Mouse (Mus musculus) embryo, embryonic 11.5 days (tissue): Measurements from ENCODE around the gene Sox6.
"Not testable (repeated sequence)": the region's sequence is repeated elsewhere in the genome, so short reads cannot be mapped to it uniquely, and the experiment has no call there.

Experiments used
- DNase-seq: peaks from one replicate; pipeline ENCODE4 v3.0.0-alpha.2; 2012; ENCODE audit warnings: low read depth, low spot score

Gene Sox6

DNA sequence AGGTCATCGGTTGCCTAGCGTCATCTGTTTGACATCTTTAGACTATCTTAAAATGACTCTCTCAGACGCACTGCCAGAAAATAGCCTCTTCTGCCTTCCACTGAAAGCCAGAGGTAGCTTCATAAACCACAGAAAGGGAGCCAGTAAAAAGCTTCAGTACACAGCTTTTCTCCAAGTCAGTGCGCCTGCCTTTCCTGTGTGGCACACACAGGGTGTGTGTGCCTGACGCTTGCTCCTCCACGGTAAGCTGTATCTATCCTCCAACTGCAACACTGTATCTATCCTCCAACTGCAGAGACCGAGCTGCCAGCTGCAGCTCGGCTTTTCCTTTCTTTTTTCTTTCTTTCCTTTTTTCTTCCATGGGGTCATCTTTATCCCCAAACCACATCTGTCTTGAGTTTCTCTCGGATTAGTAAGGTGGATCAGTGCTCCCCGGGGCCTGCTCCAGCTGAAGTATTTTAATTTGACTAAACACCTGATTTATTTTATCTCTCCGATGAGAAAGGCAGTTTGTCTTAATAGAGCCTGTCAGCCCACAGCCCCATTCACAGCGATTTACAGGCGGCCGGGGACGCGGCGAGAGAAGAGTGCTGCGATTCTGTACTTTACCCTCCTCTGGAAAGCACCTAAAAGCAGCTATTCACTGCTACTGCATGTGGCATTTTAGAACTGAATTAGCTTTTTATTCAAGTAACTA lies 371.8 kb downstream of the Sox6 start:
- DNase-seq, result peak; percentile 46

- no peak for DNase-seq
Measured at GRCm38 (mm10) chr7:115663399-115663798, 375.2 kb downstream of the Sox6 start.

DNA sequence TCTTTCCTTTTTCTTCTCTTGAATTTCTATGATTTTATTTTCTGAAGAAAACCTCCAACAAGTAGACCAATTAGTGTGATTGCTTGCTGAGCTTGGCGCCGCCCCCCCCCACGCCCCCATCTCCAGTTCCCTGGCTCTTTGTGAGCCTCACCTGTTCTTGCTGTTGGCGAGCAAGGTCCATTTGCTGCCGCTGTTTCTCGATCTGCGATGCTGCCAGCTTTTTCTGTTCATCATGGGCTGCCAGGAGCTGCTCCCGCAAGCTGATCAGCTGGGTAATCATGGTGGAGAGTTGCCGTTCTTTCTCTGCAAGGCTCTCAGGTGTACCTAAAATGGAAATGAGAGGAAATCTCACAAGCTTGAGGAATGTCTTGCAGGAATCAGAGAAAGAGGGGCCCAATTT lies 376.5 kb downstream of the Sox6 start:
- DNase-seq, result no peak

DNA sequence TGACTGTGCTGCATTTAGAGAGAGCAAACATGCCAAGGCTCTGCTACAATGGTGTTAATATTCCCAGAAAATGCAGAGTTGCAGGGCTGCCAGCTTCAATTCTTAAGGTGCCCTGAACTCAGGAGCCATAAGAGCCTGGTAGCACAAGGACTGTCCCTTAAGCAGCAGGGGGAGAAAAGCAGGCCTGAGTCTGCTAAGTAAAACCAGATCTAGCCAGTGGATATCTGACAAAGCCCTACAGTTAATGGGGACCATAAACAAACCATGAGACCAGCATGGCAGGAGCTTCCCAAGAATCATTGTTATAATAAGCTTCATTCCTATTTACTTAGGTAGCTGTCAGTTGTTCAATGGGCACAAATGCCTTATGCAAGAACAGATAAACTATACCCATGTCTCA lies 391.9 kb downstream of the Sox6 start:
- no peak for DNase-seq

DNA sequence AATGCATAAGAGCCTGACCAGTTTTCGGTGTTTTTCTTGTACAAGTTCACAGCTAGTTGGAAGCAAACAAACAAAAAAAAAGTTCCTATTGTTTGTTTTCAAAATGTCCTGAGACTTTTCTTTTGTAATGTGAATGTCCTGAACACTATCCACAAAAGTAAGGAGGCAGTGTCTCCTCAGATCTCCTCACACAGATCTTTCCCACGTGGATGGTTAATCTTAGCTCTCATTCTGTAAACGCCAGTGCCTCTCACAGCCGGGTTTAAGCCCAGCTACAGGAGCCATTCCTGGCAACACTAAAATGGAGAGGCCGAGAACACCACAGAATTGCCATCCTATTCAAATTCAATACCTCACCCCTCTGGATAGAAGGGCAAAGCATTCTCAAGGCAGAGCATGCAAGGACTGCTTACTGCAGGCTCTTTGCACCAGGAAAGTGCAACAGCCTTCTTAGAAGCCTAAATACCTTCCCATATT lies 392.6 kb downstream of the Sox6 start:
- no peak for DNase-seq

GRCm38 (mm10) chr7:115645272-115645970 lies 393.2 kb downstream of the Sox6 start:
- peak; percentile 37 for DNase-seq

- no peak for DNase-seq
Measured at GRCm38 (mm10) chr7:115630691-115631090, 407.9 kb downstream of the Sox6 start.

- DNase-seq, result no peak
Measured at GRCm38 (mm10) chr7:115630287-115630686, 408.3 kb downstream of the Sox6 start.

- DNase-seq, result no peak
Measured at GRCm38 (mm10) chr7:115628766-115629165, 409.8 kb downstream of the Sox6 start.

- no peak for DNase-seq
Measured at GRCm38 (mm10) chr7:115625956-115626355, 412.6 kb downstream of the Sox6 start.

DNA sequence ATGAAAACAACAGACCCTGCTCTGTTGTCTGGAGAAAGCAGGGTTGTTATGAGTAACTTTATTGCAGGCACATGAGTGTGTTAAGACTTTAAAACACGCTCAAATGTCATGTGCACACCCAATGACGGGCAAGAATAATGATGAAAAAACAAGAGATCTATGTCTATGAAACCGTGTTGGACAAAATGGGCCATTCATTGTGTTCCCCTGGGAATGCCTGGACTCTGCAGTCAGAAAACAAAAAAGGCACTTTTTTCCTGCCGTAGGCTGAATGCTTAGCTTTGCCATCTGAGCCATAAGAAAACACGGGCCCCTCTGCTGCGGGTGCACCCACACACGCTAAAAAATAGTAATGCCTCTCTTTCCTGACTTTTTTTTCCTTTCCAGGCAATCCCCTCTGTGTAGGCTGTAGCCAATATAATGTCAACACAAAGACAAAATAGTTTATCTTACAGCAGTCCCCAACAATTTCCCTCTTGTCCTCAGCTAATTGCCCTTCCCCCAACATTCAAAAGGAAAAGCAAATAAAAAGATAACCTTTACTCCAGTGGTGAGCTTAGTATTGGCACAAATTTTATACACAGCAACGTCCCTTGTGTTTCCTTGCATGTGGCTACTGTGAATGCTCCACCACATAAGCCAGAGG lies 413.6 kb downstream of the Sox6 start:
- DNase-seq, result peak; percentile 50

DNA sequence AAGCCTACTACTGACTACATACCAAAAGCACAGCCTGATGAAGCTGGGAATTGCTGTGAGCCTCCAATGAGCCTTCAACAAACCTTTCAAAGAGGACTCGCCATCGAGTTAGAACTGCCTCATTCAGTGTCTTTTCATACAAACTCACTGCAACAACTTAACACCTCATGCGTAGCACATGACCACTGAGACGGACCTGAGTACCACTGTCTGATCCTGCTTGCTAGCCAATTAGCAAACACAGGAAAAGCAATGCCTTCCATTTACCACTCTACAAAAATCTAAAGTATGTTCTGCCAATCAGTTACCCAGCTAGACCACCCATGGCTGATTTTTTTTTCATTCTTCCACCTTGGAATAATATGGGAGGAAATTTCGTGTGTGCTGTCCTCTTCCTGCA lies 414.1 kb downstream of the Sox6 start:
- DNase-seq, result no peak

GRCm38 (mm10) chr7:115615697-115616237 lies 422.8 kb downstream of the Sox6 start:
- DNase-seq, result no peak

DNA sequence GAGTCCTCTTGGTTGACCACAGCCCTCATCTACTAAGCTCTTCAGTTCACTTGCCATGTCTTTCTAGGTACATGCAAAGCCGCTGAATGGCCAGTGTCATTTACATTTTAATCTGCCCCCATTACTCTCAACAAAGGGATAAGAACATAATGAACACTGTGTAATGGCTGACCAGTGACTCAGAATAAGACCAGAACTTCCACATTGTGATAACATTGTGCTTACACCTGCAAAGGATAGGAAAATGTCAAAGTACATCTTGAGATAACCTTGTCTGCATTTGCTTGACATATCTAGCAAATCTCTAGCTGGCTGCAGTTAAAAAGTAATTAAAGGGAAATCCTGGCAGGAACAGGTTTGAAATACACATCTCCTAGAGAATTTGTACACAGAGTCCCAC lies 431.1 kb downstream of the Sox6 start:
- DNase-seq, result no peak

GRCm38 (mm10) chr7:115606125-115606524 lies 432.5 kb downstream of the Sox6 start:
- not testable (repeated sequence) for DNase-seq

DNA sequence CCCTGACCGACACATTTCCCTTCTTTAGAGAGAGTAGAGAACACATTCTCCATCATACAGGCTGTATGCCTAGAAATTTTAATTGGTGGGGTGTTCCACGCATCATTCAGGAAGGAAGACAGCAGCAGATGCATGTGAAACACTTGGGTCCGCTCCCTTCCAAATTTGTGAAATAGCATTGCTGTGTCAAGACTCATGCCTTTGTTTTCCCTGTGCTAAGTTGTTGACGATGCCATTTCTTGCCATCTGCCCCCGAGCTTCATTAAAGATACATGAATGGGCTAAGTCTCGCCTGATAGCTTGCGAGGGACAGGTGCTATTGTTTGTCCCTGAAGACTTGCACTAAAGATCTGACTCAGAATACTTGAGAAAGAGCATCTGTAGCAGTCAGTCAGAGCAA lies 433.7 kb downstream of the Sox6 start:
- no peak for DNase-seq

- DNase-seq, result peak; percentile 7
Measured at GRCm38 (mm10) chr7:115597376-115597775, 441.2 kb downstream of the Sox6 start.

GRCm38 (mm10) chr7:115580461-115580860 lies 458.1 kb downstream of the Sox6 start:
- no peak for DNase-seq

DNA sequence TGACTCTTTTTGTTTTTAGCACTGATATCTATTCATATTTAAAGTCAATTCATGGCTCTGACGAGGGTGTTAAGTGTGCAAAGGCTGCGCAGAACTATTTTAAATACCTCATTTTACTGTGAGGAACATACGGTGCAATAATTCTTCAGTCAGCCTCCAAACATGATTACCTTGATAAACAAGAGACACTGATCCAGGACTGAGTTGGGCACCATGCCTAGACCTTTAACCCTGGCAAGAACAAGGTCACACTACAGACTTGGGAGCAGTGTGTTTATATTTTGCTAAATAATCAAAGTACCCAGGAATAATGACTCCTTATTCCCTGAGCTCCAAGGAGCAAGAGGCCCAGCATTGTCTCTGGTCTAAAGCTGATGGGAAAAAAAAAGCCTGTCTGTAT lies 458.8 kb downstream of the Sox6 start:
- DNase-seq, result no peak

GRCm38 (mm10) chr7:115576387-115576786 lies 462.2 kb downstream of the Sox6 start:
- no peak for DNase-seq

DNA sequence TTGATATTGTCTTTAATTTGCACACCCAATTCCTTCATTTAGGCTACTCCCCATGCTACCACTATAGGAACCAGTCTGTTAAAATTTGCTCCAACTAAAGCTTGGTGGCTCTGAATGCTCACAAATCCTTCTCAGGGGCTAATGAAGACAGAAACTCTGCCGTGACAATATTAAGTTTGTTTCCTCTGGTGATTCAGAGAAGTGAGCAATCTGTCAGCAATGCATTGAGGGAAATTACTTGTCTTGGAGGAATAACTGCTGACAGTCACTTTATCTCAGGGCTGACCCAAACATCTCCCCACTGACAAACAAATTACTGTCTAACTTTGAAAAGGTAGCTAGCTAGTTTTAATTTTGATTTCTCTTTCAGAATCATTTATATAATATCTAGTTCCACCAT lies 463.8 kb downstream of the Sox6 start:
- no peak for DNase-seq

- DNase-seq, result no peak
Measured at GRCm38 (mm10) chr7:115568821-115569240, 469.8 kb downstream of the Sox6 start.
